Mouse (Mus musculus) regulatory T cell (primary cell): ENCODE results near the gene Abat.
"Not testable (repeated sequence)": the region's sequence is repeated elsewhere in the genome, so short reads cannot be mapped to it uniquely, and the experiment has no call there.

Source experiments
- in situ Hi-C: fragments of 300-600 bp; cut with MboI, MseI; formaldehyde crosslinking; loops from one replicate; pipeline ENCODE4 v1.15.1; 2025; ENCODE audit warnings: high pct_unique_total_duplicates

Abat gene

GRCm38 (mm10) chr16:8532461-8532860 lies 19.2 kb downstream of the Abat start:
- in situ Hi-C loops = no loop called here

DNA sequence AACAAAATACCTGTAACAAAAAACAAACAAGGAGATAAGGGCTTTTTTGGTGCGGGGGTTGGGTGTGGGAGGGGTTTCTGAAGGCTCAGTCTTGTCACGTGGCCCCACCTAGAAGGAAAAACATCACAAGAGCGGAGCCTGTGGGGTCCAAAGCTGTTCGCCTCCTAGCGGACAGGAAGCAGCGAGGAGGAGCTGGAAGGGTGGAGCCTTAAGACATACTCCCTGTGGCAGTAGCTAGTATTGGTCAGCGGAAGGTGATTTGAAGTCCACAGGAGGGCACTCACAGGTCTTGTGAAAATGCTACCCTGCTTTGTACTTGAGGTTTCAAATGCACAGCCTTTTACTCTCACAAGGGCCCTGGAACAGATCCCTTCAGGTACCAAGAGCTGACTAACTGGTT lies 19.7 kb downstream of the Abat start:
- in situ Hi-C loops = no loop called here

- in situ Hi-C loops = no loop called here
Observed at GRCm38 (mm10) chr16:8533477-8533876, 20.2 kb downstream of the Abat start.

DNA sequence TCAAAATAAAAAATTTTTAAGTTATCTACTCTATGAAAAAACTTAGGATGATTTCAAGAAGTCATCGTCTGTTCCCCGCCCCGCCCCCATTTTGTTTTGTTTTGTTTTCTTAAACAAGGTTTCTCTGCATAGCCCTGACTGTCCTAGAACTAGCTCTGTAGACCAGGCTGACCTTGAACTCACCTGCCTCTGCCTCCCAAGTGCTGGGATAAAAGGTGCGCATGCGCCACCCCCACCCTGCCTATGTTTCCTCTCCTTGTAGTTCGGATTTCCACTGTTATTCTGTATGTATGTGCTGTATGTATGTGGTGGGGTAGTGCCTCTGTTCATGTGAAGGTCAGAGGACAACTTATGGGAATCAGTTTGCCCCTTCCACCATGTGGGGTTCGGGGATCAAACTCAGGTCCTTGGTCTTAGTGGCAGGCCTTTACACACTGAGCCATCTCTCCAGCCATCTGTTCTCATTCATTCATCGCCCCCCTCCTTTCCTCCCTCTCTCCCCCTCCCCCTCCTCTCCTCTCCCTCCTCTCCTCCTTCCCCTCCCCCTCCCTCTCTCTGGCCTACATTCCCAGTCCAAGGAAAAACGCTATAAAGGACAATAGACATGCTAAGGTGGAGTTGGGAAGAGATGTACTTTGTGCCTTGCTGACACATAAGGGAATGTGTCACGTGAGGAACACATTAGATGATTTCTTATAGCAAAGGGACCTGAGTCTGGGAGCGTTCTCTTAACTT lies 21.4 kb downstream of the Abat start:
- in situ Hi-C loops = no loop called here

GRCm38 (mm10) chr16:8535411-8535810 lies 22.2 kb downstream of the Abat start:
- in situ Hi-C loops = no loop called here

- in situ Hi-C loops = no loop called here
Observed at GRCm38 (mm10) chr16:8539150-8539865, 26.1 kb downstream of the Abat start.

GRCm38 (mm10) chr16:8540859-8541314 lies 27.7 kb downstream of the Abat start:
- in situ Hi-C loops = no loop called here

- in situ Hi-C loops = no loop called here
Observed at GRCm38 (mm10) chr16:8547836-8548235, 34.6 kb downstream of the Abat start.

DNA sequence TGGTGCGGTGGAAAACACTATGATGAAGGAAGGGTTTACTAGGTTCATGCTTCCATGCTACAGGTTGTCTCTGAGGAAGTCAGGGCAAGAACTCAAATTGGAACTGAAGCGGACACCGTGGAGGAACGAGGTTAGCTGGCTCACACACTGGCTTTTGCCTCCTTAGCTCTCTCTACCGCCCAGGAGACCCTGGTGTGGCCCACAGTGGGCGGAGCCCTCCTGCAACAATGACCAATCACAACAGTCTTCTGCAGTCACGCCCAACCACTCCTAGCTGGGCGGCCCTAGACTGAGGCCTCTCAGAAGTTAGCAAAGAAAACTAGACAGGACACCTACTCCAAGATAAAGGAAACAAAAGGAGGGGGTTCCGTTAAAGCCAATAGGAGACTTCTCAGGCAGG lies 36.3 kb downstream of the Abat start:
- in situ Hi-C loops = no loop called here

DNA sequence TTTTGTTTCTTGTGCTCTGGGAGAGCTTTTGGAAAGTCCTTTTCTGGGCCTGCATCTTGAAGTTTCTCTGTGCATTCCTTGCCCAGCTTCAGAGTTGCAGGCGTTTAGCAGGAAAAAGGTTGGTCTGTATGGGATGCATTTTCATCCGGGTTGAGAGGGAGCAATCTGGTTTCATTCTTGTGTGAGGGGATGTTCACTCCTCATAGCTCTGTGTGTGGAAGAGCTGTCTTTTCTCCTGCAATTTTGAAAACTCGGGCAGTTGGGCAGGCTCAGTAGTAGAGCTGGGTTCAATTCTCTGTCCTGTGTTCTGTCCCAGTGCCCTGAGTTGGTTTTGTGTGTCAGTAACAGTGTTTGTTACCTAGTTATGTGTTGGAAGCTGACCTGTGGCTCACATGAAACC lies 41.1 kb downstream of the Abat start:
- in situ Hi-C loops = no loop called here

GRCm38 (mm10) chr16:8554751-8555150 lies 41.5 kb downstream of the Abat start:
- in situ Hi-C loops = not testable (repeated sequence)

- in situ Hi-C loops = not testable (repeated sequence)
Observed at GRCm38 (mm10) chr16:8555371-8555770, 42.1 kb downstream of the Abat start.

GRCm38 (mm10) chr16:8560079-8560478 lies 46.9 kb downstream of the Abat start:
- in situ Hi-C loops = no loop called here

- in situ Hi-C loops = not testable (repeated sequence)
Observed at GRCm38 (mm10) chr16:8561101-8561500, 47.9 kb downstream of the Abat start.

DNA sequence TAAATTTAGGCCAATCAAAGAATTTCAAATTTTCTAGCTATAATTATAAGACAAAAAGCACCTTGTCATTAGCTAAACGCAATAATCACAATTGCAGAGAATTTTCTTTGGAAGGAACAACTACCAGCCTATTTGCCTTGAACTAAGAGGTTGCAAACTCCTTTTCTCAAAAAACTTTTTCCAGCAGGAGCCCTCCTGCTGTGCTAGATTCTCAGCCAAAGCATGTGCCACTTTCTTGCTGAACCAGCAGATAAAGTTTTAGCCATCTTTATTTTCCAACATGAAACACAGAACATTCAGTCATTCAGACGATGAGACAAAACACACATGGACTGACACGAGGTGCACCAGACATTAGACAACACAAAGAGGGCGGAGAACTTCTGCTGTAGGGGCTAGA lies 48.6 kb downstream of the Abat start:
- in situ Hi-C loops = not testable (repeated sequence)

DNA sequence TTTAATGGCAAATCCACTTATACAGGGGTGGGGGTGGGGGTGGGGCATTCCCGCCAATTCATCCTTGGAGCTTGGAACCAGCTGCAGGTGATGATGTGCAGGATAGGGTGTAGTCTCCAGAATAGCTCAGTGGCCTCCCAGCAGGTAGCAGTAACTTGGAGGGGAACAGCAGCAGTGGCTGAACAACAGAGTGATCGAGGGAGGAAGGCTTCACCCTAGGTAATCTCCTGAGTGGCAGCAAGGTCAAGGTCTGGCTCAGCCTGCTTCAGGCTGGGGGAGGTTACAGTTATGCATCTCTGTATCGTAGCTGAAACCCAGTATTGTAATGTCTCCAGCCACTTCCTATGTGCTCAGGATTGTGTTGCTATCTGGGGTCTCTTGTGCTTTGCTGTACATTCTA lies 49.6 kb downstream of the Abat start:
- in situ Hi-C loops = not testable (repeated sequence)

GRCm38 (mm10) chr16:8564836-8565235 lies 51.6 kb downstream of the Abat start:
- in situ Hi-C loops = no loop called here

GRCm38 (mm10) chr16:8565539-8565938 lies 52.3 kb downstream of the Abat start:
- in situ Hi-C loops = no loop called here

DNA sequence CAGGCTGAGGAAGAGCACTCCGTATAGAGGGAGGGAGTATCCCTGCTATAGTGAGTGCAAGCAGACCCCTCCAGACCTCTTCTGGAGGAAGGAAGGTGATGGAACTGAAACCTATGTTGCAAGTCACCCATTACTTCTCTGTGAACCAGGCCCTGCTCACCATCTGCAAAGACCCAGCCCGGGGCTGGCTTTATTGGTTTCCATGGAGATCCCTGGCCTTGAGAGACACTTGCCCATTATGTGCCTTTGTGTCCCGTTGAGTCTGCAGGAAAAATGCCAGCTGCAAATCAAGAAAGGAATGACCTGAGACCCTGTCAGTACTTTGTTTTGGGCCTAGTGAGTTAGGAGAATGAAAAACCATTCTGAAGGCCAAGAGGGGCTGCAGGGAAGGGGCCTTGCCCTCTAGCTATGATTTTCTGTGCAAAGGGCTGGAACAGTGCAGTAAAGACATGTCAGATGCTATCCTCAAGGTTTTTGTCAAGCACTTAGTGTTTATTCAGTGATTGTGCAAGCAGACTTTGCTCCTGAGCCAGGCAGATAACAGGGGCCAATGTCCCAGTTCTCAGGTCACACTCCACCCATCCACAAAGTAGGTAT lies 53.0 kb downstream of the Abat start:
- in situ Hi-C loops = no loop called here

GRCm38 (mm10) chr16:8568881-8569280 lies 55.7 kb downstream of the Abat start:
- in situ Hi-C loops = no loop called here

DNA sequence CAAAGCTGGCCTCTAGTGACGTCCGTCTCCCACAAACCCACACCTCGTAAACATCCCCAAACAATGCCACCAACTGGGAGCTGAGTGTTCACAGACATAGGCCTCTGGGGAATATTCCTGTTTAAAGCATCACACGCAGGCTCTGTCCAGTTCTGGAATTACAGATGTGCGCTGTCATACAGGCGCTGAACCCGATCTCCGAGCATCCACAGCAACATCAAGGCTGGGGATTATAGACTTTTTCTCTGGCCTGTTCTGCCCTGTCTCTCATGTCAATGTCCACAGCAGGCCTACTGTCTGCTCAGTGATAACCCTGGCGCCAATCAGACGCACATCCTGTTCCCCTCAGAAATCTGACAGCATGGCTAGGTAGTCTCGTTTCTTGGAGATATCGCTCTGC lies 57.1 kb downstream of the Abat start:
- in situ Hi-C loops = no loop called here

GRCm38 (mm10) chr16:8570901-8571615 lies 57.8 kb downstream of the Abat start:
- in situ Hi-C loops = no loop called here
